Mouse (Mus musculus) gastrocnemius, adult 2 months (tissue): ENCODE results near the gene Hist1h3f. TPM values are rescaled to one million over a fixed set of nuclear protein-coding genes. Genes with fewer than 3 reads are reported as not detected.
"Not testable (repeated sequence)": the region's sequence is repeated elsewhere in the genome, so short reads cannot be mapped to it uniquely, and the experiment has no call there.

Experiments used
- DNase-seq: peaks from one replicate; pipeline ENCODE4 v3.0.0; 2022
- H3K27ac ChIP-seq: fragments of 200-600 bp; 2 replicates; pipeline ENCODE4 v1.8.1; 2022; ENCODE audit warnings: mild to moderate bottlenecking
- H3K4me3 ChIP-seq: fragments of 200-600 bp; 2 replicates; pipeline ENCODE4 v1.8.1; 2022; ENCODE audit warnings: mild to moderate bottlenecking, moderate library complexity
- CTCF ChIP-seq: fragments of 200-600 bp; IDR thresholded peaks from 2 replicates; pipeline ENCODE4 v1.8.1; 2022; ENCODE audit warnings: antibody characterized with exemption, mild to moderate bottlenecking, moderate library complexity
- intact Hi-C: fragments of 180-260 bp; cut with DNase I; formaldehyde crosslinking; loops from one replicate; pipeline ENCODE4 v1.15.1; 2025
- total RNA-seq, 2 experiments: library from RNA; stranded (reverse); gene quantifications; 2 replicates each; pipeline ENCODE4 v1.2.3; 2021

Gene Hist1h3f
- total RNA-seq, 2 experiments from 2014 or later: 2.9 to 4.0 TPM

DNA sequence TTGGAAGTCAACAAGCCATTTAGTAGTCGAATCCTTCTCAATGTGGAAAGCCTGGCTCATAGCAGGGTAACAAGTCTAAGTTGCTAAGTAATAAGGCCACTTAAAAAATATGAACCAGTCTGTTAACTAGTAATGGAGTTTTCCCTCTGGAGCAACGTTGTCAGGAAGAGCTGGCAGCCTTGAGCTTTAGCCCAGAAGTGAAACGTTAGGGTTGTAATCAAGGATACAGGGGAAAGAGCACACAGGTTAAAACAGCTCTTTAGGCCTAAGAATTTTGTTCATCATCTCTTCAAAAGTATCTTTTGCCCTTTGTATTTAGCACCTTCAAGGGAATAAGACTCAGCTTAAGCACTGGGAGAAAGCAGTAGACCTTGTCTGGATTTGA, 6.9 kb downstream of the Hist1h3f start:
- intact Hi-C loops: no loop called here
- Histone ChIP-seq H3K27ac (peak overlapping the region; percentile 82), H3K4me3 (peak overlapping the region; percentile 73)
- TF ChIP-seq CTCF: no peak
- DNase-seq: no peak

DNA sequence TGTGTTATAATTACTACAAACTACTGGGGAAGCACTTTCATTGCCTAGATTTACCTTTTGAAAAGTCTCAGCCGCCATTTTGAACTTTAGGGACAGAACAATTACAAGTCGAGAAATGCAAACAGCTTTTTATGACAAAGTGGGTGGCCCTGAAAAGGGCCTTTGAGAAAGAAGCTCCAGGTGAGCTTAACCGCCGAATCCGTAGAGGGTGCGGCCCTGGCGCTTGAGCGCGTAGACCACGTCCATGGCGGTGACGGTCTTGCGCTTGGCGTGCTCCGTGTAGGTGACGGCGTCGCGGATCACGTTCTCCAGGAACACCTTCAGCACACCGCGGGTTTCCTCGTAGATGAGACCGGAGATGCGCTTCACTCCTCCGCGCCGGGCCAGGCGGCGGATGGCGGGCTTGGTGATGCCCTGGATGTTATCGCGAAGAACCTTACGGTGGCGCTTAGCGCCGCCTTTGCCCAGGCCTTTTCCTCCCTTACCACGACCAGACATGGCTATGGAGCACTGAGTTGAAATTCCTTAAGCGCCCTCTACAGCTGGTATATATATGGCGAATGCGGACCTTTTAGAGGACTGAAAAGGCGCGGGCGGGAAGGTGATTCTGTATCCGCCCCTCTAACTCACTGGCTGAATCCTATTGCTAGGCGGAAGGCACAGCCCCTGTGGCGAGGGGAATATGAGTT, 7.4 kb downstream of the Hist1h3f start, which contains the start of gene Hist1h4f:
TSS of gene Hist1h4f (minus strand) at position 503 of the 689 bp plus-strand sequence.
- peak within 1 kb of the TSS; percentile 73 for H3K4me3 ChIP-seq
- peak; percentile 61 for TF ChIP-seq CTCF
- intact Hi-C loops: not testable (repeated sequence)
- H3K27ac ChIP-seq: peak within 1 kb of the TSS; percentile 82
- peak; percentile 73 for DNase-seq

- no peak for DNase-seq
- H3K27ac ChIP-seq: peak overlapping the region; percentile 82
- peak overlapping the region; percentile 73 for H3K4me3 ChIP-seq
- intact Hi-C loops: no loop called here
- no peak for TF ChIP-seq CTCF
These were observed 8.4 kb downstream of the Hist1h3f start for GRCm38 (mm10) chr13:23551931-23552914.

DNA sequence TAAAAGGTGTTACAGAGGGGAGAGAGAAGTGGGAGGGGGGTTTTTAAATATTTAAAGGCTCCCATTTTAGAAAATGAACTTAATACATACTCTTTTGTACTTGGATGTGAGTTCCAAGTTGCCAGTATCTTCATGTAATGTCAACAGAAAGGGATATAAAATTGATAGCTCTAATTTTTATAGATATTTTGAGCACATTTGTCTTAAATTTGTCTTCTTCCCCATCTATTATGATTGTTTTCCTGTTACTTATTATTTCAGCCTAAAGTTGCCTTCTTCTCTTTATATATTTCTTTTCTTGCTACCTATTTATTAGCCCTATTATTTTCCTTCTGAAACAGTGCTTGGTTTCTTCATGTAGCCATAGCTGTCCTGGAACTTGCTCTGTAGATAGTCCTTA, 9.1 kb downstream of the Hist1h3f start, which contains the start of gene Hist1h1d:
TSS of gene Hist1h1d (plus strand) at position 301 of the 400 bp plus-strand sequence.
- peak within 1 kb of the TSS; percentile 84; the same call in 1 of the 2 replicates for H3K27ac ChIP-seq
- intact Hi-C loops: no loop called here
- DNase-seq: no peak
- no peak for TF ChIP-seq CTCF
- H3K4me3 ChIP-seq: peak within 1 kb of the TSS; percentile 81; the same call in 1 of the 2 replicates

DNA sequence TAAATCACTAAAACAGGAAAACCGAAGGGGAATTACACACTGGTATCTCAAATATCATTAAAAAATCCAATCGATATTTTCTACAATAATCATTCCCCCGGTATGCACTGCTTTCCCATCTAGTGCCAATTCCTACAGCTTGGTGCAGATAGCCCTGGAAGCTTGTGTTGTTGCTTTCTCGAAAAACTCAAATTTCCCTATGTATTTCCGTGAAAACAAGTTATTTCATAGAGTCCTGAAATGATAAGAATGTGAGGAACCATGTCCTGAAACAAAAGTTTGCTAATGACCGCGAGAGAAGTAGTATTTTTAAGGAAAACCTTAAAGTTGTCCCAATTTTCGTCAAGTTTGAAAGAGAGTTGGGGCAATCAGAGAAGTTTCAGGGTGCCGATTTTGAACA, 10.5 kb downstream of the Hist1h3f start:
- Histone ChIP-seq H3K4me3 (peak overlapping the region; percentile 81), H3K27ac (peak overlapping the region; percentile 84)
- DNase-seq: no peak
- no peak for TF ChIP-seq CTCF
- intact Hi-C loops: no loop called here

GRCm38 (mm10) chr13:23554925-23555838, 11.3 kb downstream of the Hist1h3f start:
- TF ChIP-seq CTCF: no peak
- Histone ChIP-seq H3K4me3 (peak overlapping the region; percentile 81), H3K27ac (peak overlapping the region; percentile 84)
- peak; percentile 76 for DNase-seq
- intact Hi-C loops: no loop called here

- intact Hi-C loops: no loop called here
- no peak for TF ChIP-seq CTCF
- DNase-seq: peak; percentile 38
- Histone ChIP-seq H3K4me3 (peak overlapping the region; percentile 81), H3K27ac (peak overlapping the region; percentile 84)
These were observed 12.1 kb downstream of the Hist1h3f start for GRCm38 (mm10) chr13:23555839-23556416.

GRCm38 (mm10) chr13:23556906-23557305, 13.1 kb downstream of the Hist1h3f start:
- no peak overlapping the region for H3K4me3 ChIP-seq
- no peak overlapping the region for H3K27ac ChIP-seq
- DNase-seq: no peak
- intact Hi-C loops: no loop called here
- no peak for TF ChIP-seq CTCF

- intact Hi-C loops: loop anchor here (10.0 kb wide), 1 partner anchor 174 kb away; the partner anchor contains the start of gene Hist1h1c
- not testable (repeated sequence) for H3K27ac ChIP-seq, H3K4me3 ChIP-seq, DNase-seq
These were observed 16.8 kb downstream of the Hist1h3f start for GRCm38 (mm10) chr13:23560699-23561098.

DNA sequence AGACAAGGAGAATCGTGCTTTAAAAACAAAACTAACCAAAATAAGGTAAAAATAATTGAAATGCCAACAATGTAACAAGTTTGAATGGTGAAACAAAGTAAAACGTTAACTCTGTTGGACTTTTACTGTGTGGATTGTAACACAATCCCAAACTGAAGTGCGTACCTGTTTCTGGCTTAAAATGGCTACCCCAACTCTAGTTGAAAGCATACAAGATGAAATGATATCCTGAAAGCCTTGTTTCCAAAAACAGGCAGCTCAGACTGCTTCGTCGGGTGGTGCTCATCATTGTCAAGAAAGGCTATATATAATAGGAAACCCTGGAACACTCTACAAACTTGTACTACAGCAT, 17.7 kb downstream of the Hist1h3f start:
- not testable (repeated sequence) for DNase-seq
- Histone ChIP-seq H3K4me3 (peak overlapping the region; percentile 86), H3K27ac (peak overlapping the region; percentile 98)
- intact Hi-C loops: loop anchor here (10.0 kb wide), 1 partner anchor 173 kb away; the partner anchor contains the start of gene Hist1h1c

DNA sequence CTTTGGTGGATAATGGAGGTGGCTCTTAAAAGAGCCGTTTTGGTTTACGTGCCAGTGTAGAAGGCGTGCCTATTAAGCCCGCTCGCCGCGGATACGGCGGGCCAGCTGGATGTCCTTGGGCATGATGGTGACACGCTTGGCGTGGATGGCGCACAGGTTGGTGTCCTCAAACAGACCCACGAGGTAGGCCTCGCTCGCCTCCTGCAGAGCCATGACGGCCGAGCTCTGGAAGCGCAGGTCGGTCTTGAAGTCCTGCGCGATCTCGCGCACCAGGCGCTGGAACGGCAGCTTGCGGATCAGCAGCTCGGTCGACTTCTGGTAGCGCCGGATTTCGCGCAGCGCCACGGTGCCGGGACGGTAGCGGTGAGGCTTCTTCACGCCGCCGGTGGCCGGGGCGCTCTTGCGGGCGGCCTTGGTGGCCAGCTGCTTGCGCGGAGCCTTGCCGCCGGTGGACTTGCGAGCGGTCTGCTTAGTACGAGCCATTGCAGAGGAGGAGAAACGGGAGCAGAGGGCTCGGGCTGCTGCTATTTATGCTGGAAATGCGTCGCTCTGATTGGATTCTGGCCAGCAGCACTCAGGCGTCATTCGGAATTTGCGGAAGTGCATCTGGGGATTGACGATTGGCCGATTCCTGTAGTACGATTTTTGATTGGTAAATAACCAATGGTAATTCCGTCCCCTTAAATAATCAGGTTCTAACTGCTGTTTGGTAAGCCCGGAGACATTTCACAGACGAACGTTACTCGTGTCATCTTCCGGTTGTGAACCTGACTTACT, 18.2 kb downstream of the Hist1h3f start, which contains the start of gene Hist1h3e:
TSS of gene Hist1h3e (minus strand) at position 487 of the 777 bp plus-strand sequence.
- peak within 1 kb of the TSS; percentile 98 for H3K27ac ChIP-seq
- intact Hi-C loops: loop anchor here (10.0 kb wide), 1 partner anchor 173 kb away; the partner anchor contains the start of gene Hist1h1c
- H3K4me3 ChIP-seq: peak within 1 kb of the TSS; percentile 86
- peak; percentile 92 for DNase-seq
